Mouse (Mus musculus) gastrocnemius, postnatal 4 days (tissue): ENCODE measurements at regions not wholly inside any gene's neighbourhood (a gene's known extent, or its start where the extent isn't known, plus 50 kb on each side); places are given as distances from the start of the nearest gene placed in this dataset.
A peak's percentile ranks its signal among the peaks of the same experiment; 100 is the strongest.

Experiments used
- DNase-seq, 2 experiments: peaks; one replicate each; pipeline ENCODE4 v3.0.0; 2021 to 2022; ENCODE audit warnings: low spot score in 2 of 2, mixed read lengths in 2 of 2

GRCm38 (mm10) chr11:105538421-105539210 lies 51.2 kb upstream of the Tanc2 start:
- peak in 1 of 2 experiments; percentile 6 for DNase-seq

GRCm38 (mm10) chr11:105532616-105533015 lies 57.2 kb upstream of the Tanc2 start:
- DNase-seq: no peak

- DNase-seq: peak; percentile 21 to 56
Measured at GRCm38 (mm10) chr11:105530711-105531157, 59.1 kb upstream of the Tanc2 start.

- DNase-seq: no peak
Measured at GRCm38 (mm10) chr11:105526066-105526465, 63.7 kb upstream of the Tanc2 start.

- DNase-seq: peak in 1 of 2 experiments; percentile 39
Measured at GRCm38 (mm10) chr11:105525608-105526007, 64.2 kb upstream of the Tanc2 start.

GRCm38 (mm10) chr11:105524400-105524799 lies 65.4 kb upstream of the Tanc2 start:
- no peak for DNase-seq

GRCm38 (mm10) chr11:105523765-105524164 lies 66.0 kb upstream of the Tanc2 start:
- no peak for DNase-seq

GRCm38 (mm10) chr11:105520398-105520797 lies 63.9 kb upstream of the March10 start:
- DNase-seq: no peak

GRCm38 (mm10) chr11:105513275-105513674 lies 56.7 kb upstream of the March10 start:
- no peak for DNase-seq

- no peak for DNase-seq
Measured at GRCm38 (mm10) chr11:105510626-105511025, 54.1 kb upstream of the March10 start.

GRCm38 (mm10) chr11:105510056-105510455 lies 53.5 kb upstream of the March10 start:
- no peak for DNase-seq

GRCm38 (mm10) chr11:105508660-105509038 lies 52.1 kb upstream of the March10 start:
- DNase-seq: no peak

GRCm38 (mm10) chr11:105507972-105508659 lies 51.6 kb upstream of the March10 start:
- no peak for DNase-seq

- peak in 1 of 2 experiments; percentile 46 for DNase-seq
Measured at GRCm38 (mm10) chr11:105507332-105507971, 50.9 kb upstream of the March10 start.
